1 mouse cellular context compared by ENCODE assay signal in the genomic region with DNA sequence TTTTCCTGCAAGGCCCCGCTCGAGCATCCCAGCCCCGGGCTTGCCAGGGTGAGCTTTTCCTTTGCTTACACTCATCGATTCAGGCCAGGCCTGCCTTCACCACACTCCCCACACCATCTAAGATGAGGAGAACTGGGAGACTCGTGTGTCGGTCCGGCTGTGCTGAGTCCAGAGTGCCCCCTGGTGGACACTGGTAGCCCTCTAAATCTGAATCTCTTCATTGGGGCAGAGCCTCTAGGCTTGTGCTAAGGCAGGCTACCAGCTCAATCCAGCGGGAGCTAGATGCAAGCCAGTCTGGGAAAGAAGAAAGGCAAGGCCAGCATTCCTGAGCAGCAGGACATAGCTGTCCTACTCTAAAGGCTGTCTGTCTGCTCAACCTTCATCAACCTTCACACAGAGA.
TF ChIP-seq lines count a peak whose summit lies in the region.

No protein-coding gene starts in this region.

TF ChIP-seq in CH12.LX, 34 proteins besides CTCF, POLR2A, EP300 and RAD21 (continued from another document):
- TF ChIP-seq MXI1 (IDR thresholded peaks at IDR 0.05; ENCODE audit: low read depth, low read length) (peak; percentile 45; the same call in 1 of the 2 replicates), SIN3A (IDR thresholded peaks at IDR 0.05; ENCODE audit: low read length) (no peak), JUN (IDR thresholded peaks at IDR 0.05; ENCODE audit: insufficient read depth, low read depth, low read length) (no peak), ETS1 (conservative IDR thresholded peaks at IDR 0.05; ENCODE audit: low read depth, low read length) (no peak), TBP (conservative IDR thresholded peaks at IDR 0.05; ENCODE audit: low read depth, low read length) (no peak), BHLHE40 (IDR thresholded peaks at IDR 0.05; ENCODE audit: low read depth, low read length) (no peak), SMC3 (IDR thresholded peaks at IDR 0.05; ENCODE audit: low read depth, low read length) (peak; percentile 88), NELFE (IDR thresholded peaks at IDR 0.05; ENCODE audit: low read depth, low read length) (no peak; the same call in 1 of the 2 replicates), MAFK (IDR thresholded peaks at IDR 0.05; ENCODE audit: insufficient replicate concordance, low read length) (no peak), PAX5 (IDR thresholded peaks at IDR 0.05; ENCODE audit: low read length) (no peak), HCFC1 (IDR thresholded peaks at IDR 0.05; ENCODE audit: low read depth, low read length) (no peak), E2F4 (IDR thresholded peaks at IDR 0.05; ENCODE audit: insufficient replicate concordance, low read depth, low read length) (no peak), MAX (IDR thresholded peaks at IDR 0.05; ENCODE audit: low read length) (no peak), JUND (conservative IDR thresholded peaks at IDR 0.05; ENCODE audit: low read depth, low read length) (0 out of 2 replicates have a peak, but pooled peaks have one; percentile 8), USF2 (conservative IDR thresholded peaks at IDR 0.05; ENCODE audit: low read depth, low read length) (no peak), NRF1 (IDR thresholded peaks at IDR 0.05; ENCODE audit: low read depth, low read length) (no peak), ZKSCAN1 (IDR thresholded peaks at IDR 0.05; ENCODE audit: borderline replicate concordance, low read depth, low read length) (no peak), MYC (IDR thresholded peaks at IDR 0.05; ENCODE audit: low read depth, low read length) (peak; percentile 62; the same call in 1 of the 2 replicates), USF1 (IDR thresholded peaks at IDR 0.05; ENCODE audit: low read depth, low read length) (no peak), POLR2AphosphoS2 (IDR thresholded peaks at IDR 0.05; ENCODE audit: low read depth, low read length) (no peak)
